Mouse (Mus musculus) left cerebral cortex, postnatal 36 days (tissue): ENCODE data around the gene Sdr9c7. TPM values are rescaled to one million over a fixed set of nuclear protein-coding genes. Genes with fewer than 3 reads are reported as not detected.

Experiments used
- DNase-seq, 2 experiments: peaks; one replicate each; pipeline ENCODE4 v3.0.0; 2021 to 2022; ENCODE audit warnings: low spot score in 2 of 2, mixed read lengths in 1 of 2
- intact Hi-C: fragments of 180-260 bp; cut with DNase I; formaldehyde crosslinking; loops from one replicate; pipeline ENCODE4 v1.15.1; 2025
- total RNA-seq, 2 experiments: library from RNA; stranded (reverse); gene quantifications; 2 replicates each; pipeline ENCODE4 v1.2.3; 2021

The Sdr9c7 gene
- total RNA-seq, 2 experiments from 2014 or later: not detected

DNA sequence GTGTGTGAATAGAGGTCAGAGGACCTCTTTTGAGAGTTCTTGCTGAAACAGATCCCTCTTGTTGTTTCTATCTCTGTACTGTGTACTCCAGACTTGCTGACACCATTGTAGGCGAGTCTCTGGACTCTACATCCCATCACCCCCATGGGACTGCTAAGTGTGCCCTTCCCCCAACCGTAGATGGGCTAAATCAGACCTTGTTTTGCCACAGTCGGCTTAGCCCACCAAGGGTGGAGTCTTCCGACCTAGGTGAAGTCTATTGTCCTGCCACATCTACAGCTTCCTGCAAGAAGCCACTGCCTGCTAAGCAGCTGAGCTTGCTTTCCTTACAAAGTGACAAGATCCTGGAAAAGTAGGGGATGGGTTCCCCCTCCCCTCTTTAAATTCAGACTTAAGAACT, 53.5 kb downstream of the Sdr9c7 start:
- intact Hi-C loops: no loop called here
- no peak for DNase-seq

DNA sequence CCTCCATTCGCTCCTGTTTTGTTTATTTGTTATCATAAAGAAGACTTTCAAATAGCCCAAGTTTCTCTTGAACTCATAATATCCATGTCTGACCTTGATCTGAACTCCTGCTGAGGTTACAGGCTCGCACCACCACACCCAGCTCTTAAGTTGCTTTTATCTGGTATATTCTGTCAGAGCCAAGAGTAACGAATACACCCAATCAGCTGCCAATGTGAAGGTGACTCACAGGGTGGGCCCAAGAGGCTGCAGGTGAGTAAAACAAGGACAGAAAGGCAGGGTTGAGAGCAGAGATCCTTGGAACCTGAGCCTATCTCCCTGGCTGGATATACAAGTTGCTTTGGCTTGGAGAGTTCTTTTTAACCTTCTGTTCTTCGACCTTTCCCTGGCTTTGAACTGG, 56.7 kb downstream of the Sdr9c7 start:
- intact Hi-C loops: no loop called here
- no peak for DNase-seq

- peak; percentile 47 to 60 for DNase-seq
- intact Hi-C loops: loop anchor here (1.0 kb wide), 1 partner anchor 52 kb away; no protein-coding TSS in a partner anchor
These were observed 58.0 kb downstream of the Sdr9c7 start for GRCm38 (mm10) chr10:127956168-127956816.

DNA sequence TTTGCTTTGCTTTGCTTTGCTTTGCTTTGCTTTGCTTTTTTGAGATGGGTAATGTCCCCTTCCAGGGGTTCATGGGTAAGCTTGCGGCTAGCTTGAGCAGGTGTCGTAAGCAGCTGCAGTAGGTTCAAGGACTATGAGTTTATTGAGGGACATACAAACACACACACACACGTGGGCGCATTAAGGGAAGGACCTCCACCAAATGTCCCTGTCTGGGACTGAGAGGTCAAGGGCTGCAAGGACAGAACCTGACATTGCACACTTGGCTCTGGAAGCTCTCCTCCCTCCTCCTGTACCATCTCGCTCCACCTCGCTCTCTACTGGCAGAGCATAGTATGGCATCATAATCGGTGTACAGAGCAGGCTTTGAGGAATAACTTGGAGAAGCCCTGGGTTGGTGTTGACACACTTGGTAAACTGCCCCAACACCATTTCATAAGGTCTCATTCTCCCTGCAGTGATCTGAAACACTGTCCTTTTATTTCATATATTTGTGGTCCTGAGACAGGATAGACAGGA, 60.9 kb downstream of the Sdr9c7 start:
- DNase-seq: no peak
- intact Hi-C loops: no loop called here

Other genes with a start within 250 kb of the Sdr9c7 start
- 1 to 10 TPM; 3.5 to 3.9 TPM for gene Nemp1, start 231.6 kb upstream of the Sdr9c7 start, total RNA-seq
- gene Nab2, start 229.9 kb upstream of the Sdr9c7 start, total RNA-seq: 10 to 100 TPM; 39.7 to 40.5 TPM
- under 1 TPM; 0.49 to 0.59 TPM for gene Myo1a, start 193.3 kb upstream of the Sdr9c7 start, total RNA-seq
- gene Tac2, start 174.0 kb upstream of the Sdr9c7 start, total RNA-seq: 10 to 100 TPM; 15.5 to 17.5 TPM
- 1 to 10 TPM; 8.8 to 9.6 TPM for gene Zbtb39, start 159.0 kb upstream of the Sdr9c7 start, total RNA-seq
- 1 to 10 TPM; 1.5 to 1.6 TPM for gene Gpr182, start 146.8 kb upstream of the Sdr9c7 start, total RNA-seq
- under 1 TPM; 0.15 to 0.36 TPM for gene Rdh1, start 138.8 kb upstream of the Sdr9c7 start, total RNA-seq
- under 1 TPM; 0.57 to 0.66 TPM for gene Rdh16f1, start 138.7 kb upstream of the Sdr9c7 start, total RNA-seq
- gene Rdh9, start 122.1 kb upstream of the Sdr9c7 start, total RNA-seq: not detected
- gene Rdh16, start 97.4 kb upstream of the Sdr9c7 start, total RNA-seq: under 1 TPM; 0.16 to 0.20 TPM
- gene Rdh19, start 48.6 kb upstream of the Sdr9c7 start, total RNA-seq: not detected
- gene Rdh16f2, start 32.0 kb upstream of the Sdr9c7 start, total RNA-seq: not detected
- not detected for gene Rdh7, start 9.7 kb upstream of the Sdr9c7 start, total RNA-seq
- not detected for gene Hsd17b6, start 109.1 kb downstream of the Sdr9c7 start, total RNA-seq
- gene Prim1, start 116.7 kb downstream of the Sdr9c7 start, total RNA-seq: 1 to 10 TPM; 6.7 to 7.2 TPM
- gene Naca, start 137.1 kb downstream of the Sdr9c7 start, total RNA-seq: 100 to 1,000 TPM; 292 to 297 TPM
- 100 to 1,000 TPM; 120 to 131 TPM for gene Ptges3, start 160.4 kb downstream of the Sdr9c7 start, total RNA-seq
- gene Atp5b, start 184.8 kb downstream of the Sdr9c7 start, total RNA-seq: 1,000 to 10,000 TPM; 1,550 to 1,901 TPM
- gene Baz2a, start 193.1 kb downstream of the Sdr9c7 start, total RNA-seq: 10 to 100 TPM; 31.6 to 44.5 TPM